Mouse (Mus musculus): ENCODE measurements around the gene Mecom.
"Not testable (repeated sequence)": the region's sequence is repeated elsewhere in the genome, so short reads cannot be mapped to it uniquely, and the experiment has no call there.

The Mecom gene

GRCm38 (mm10) chr3:30547908-30548307 is at the start of gene Mecom:
TSS of gene Mecom (minus strand) at chr3:30548008.
- in situ Hi-C loops (cut with MboI) = no loop called here

- in situ Hi-C loops (cut with MboI) = loop anchor here (10.0 kb wide), 2 partner anchors 198 to 378 kb away; partner anchors contain the start of gene Sec62
Observed at GRCm38 (mm10) chr3:30597271-30597670, 49.5 kb upstream of the Mecom start.

GRCm38 (mm10) chr3:30595111-30595832 is 47.5 kb upstream of the Mecom start:
- in situ Hi-C loops (cut with MboI) = loop anchor here (10.0 kb wide), 2 partner anchors 200 to 380 kb away; partner anchors contain the start of gene Sec62

- in situ Hi-C loops (cut with MboI) = loop anchor here (10.0 kb wide), 2 partner anchors 201 to 381 kb away; partner anchors contain the start of gene Sec62
Observed at GRCm38 (mm10) chr3:30593719-30594485, 46.1 kb upstream of the Mecom start.

- in situ Hi-C loops (cut with MboI) = loop anchor here (10.0 kb wide), 2 partner anchors 202 to 382 kb away; partner anchors contain the start of gene Sec62
Observed at GRCm38 (mm10) chr3:30592418-30592853, 44.6 kb upstream of the Mecom start.

- in situ Hi-C loops (cut with MboI) = no loop called here
Observed at GRCm38 (mm10) chr3:30588865-30589264, 41.1 kb upstream of the Mecom start.

- in situ Hi-C loops (cut with MboI) = no loop called here
Observed at GRCm38 (mm10) chr3:30573549-30573948, 25.7 kb upstream of the Mecom start.

GRCm38 (mm10) chr3:30566333-30566732 is 18.5 kb upstream of the Mecom start:
- in situ Hi-C loops (cut with MboI) = not testable (repeated sequence)

GRCm38 (mm10) chr3:30560677-30561314 is 13.0 kb upstream of the Mecom start:
- in situ Hi-C loops (cut with MboI) = no loop called here

GRCm38 (mm10) chr3:30553741-30554140 is 5.9 kb upstream of the Mecom start:
- in situ Hi-C loops (cut with MboI) = no loop called here

- in situ Hi-C loops (cut with MboI) = no loop called here
Observed at GRCm38 (mm10) chr3:30550218-30550617, 2.4 kb upstream of the Mecom start.

- in situ Hi-C loops (cut with MboI) = no loop called here
Observed at GRCm38 (mm10) chr3:30548928-30549327, 1.1 kb upstream of the Mecom start.

GRCm38 (mm10) chr3:30546831-30547369 is 908 bp downstream of the Mecom start:
- in situ Hi-C loops (cut with MboI) = no loop called here

- in situ Hi-C loops (cut with MboI) = no loop called here
Observed at GRCm38 (mm10) chr3:30546366-30546765, 1.4 kb downstream of the Mecom start.

- in situ Hi-C loops (cut with MboI) = no loop called here
Observed at GRCm38 (mm10) chr3:30545246-30545645, 2.6 kb downstream of the Mecom start.

- in situ Hi-C loops (cut with MboI) = no loop called here
Observed at GRCm38 (mm10) chr3:30544305-30544704, 3.5 kb downstream of the Mecom start.

- in situ Hi-C loops (cut with MboI) = no loop called here
Observed at GRCm38 (mm10) chr3:30535821-30536220, 12.0 kb downstream of the Mecom start.

GRCm38 (mm10) chr3:30520751-30521150 is 27.1 kb downstream of the Mecom start:
- in situ Hi-C loops (cut with MboI) = not testable (repeated sequence)

GRCm38 (mm10) chr3:30519425-30519824 is 28.4 kb downstream of the Mecom start:
- in situ Hi-C loops (cut with MboI) = no loop called here

- in situ Hi-C loops (cut with MboI) = no loop called here
Observed at GRCm38 (mm10) chr3:30515795-30516170, 32.0 kb downstream of the Mecom start.

GRCm38 (mm10) chr3:30514901-30515794 is 32.7 kb downstream of the Mecom start:
- in situ Hi-C loops (cut with MboI) = no loop called here
